Mouse (Mus musculus): ENCODE results near the gene Dock6.
"Not testable (repeated sequence)": the region's sequence is repeated elsewhere in the genome, so short reads cannot be mapped to it uniquely, and the experiment has no call there.

Dock6 gene

DNA sequence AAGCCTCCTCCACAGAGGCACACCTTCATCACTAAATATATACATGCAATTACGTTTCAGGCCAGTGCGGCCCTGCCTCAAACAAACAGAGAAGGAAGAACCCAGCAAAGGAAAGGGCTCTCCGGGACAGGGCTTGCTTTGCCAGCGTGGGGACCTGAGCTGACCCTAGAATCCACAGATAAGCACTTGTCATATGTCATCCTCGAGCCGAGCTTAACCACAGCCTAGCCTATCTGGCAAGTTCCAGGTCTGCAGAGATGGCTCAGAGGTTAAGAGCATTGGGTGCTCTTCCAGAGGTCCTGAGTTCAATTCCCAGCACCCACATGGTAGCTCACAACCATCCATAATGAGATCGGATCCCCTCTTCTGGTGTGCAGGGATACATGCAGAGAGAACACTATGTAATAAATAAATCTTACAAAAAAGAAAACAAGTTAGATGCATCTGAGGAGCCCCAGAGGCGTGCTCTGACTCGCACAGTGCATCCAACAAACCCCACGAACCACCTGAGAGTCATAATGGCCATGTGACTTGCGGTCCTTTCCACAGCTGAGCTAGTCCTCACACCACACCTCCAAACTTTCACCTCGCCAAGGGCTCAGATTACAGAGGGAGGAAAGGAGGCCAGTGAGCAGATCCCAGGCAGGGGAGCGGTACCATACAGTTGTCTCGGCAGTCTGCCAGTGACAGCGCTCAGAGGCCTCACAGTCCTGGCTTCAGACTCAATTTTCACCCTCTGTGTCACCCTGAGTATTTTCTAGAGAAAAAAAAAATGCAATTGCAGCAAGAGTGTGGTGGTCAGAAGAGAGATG lies 70.6 kb downstream of the Dock6 start:
- no peak for DNase-seq (ENCODE audit: low spot score in 2 of 2)

DNA sequence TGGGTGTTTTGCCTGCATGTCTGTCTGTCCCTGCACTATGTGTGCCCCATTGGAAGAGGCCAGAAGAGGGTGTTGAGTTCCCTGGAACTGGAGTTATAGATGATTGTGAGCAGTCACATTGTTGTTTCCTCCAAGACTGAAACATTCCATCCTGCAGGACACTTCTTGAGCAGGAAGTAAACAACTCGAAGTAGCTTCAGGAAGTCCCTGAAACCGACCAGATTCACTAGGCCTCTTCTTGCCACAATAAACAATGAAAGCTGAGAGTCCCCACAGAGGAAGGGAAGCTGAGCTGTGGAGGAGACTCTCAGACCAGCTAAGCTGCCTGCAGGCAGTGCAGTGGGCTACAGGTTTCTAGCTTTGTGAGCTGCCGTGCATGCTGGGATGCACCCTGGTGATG lies 74.7 kb downstream of the Dock6 start:
- DNase-seq (ENCODE audit: low spot score in 2 of 2): no peak

DNA sequence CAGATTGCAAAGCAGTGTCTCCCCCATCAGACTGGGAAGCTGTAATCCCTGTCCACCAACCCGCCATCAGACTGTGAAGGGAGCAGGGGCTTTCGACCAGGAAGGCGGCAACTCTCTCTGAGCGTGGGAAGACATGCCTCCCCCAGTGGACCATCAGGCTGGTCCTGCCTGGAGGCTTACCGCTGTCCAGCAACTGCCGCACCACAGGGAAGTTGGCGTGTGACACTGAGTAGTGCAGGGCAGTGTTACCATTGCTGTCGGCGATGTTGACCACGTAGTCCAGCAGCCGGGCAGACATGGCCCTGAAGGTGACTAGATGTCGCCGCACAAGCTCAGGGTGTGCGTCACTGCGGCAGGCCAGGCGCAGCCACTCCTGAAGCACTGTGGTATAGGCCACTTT lies 78.1 kb downstream of the Dock6 start:
- no peak for DNase-seq (ENCODE audit: low spot score in 2 of 2)

DNA sequence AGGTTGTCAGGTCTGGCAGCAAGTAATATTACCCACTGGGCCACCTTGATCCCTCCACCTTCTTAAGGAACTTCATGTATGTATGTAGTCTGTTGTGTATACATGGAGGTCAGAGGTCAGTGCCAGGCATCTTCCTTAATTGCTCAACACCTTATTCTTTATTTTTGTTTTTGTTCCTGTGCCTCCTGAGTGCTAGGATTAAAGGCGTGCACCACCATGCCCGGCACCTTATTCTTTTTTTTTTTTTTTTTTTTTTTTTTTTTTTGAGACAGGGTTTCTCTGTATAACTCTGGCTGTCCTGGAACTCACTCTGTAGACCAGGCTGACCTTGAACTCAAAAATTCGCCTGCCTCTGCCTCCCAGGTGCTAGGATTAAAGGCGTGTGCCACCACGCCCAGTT lies 79.0 kb downstream of the Dock6 start:
- DNase-seq (ENCODE audit: low spot score in 2 of 2): not testable (repeated sequence)

DNA sequence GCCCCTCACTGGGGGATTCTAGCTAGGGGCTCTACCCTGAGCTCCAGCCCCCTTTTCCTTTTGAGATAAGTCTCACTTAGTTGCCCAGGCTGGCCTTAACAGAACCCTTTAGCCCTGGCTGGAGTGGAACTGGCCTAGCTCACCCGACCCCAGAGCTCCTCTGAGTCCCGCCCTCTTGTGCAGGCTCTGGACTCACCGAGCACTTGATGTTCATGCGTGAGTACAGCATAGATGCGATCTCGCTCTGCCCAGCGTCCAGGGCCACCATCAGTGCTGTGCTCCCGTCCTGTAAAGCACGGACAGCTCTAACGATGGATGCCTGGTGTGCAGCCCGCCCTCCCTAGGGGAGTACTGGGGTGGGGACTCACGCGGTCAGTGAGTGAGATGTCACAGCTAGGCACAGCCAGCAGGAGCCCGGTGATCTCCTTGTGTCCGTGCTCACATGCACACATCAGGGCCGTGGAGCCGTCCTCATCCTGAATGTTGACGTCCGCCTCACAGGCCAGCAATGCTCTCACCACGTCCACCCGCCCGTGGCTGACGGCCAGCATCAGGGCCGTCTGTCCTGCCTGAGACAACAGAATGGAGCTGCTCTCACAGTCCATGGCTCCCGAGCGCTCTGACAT lies 82.8 kb downstream of the Dock6 start:
- no peak for DNase-seq (ENCODE audit: low spot score in 2 of 2)

DNA sequence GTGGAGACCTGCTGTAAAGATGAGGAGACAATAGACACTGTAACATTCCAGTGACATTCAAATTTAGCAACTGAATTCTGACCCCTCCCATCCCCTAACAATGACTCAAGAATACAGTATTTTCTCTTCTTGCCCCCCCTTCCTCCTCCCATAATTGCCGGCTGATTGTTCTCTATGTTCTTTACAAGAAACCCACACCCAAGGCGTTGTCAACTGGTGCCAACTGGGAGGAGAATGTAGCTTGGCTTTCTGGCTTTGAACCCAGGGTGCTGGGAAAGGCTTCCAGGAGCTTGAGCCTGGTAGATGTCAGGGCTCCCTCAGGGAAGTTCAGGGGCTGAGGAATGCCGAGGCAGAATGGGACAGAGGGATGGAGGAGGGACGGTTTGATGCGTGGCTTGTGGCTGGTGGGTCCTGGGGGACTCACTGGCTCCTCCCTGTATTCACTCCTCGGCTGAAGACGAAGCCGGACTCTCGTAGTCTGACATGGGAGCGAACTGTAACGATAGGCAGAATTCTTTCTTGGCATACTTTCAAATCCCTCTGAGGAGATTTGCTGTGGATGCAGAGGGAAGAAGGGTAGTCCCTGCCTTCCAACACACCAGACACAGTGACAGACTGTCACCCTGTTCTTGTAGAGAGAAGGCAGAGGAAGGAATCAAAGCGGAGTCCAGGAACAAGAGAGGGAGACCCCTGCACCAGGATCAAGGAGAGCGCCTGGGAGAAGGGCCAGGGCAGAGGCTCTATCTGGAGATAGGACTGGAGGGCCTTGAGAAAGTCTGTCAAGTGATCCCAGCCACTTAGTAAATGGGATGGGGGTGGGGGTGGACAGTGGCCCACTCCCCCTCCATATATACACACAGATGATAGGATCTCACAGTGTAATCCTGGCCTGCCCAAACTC lies 83.7 kb downstream of the Dock6 start:
- DNase-seq (ENCODE audit: low spot score in 2 of 2): no peak

DNA sequence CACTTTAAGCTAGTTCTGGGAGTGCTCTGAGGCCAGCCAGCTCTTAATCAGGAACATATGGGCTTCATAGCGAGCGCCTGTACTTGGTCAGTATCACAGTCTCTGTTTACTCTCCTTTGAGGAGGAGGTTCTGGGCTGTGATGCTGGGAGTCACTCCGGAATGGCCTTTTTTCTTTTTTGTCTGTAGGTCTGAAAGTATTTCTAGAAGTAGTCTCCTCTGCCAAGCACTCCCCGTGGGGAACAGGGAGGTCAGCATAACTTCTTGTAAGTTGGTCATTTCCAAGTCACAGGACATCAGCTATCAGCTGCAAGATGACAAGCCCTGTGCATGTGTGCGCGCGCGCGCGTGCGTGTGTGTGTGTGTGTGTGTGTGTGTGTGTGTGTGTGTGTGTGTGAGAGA lies 84.5 kb downstream of the Dock6 start:
- no peak for DNase-seq (ENCODE audit: low spot score in 2 of 2)

DNA sequence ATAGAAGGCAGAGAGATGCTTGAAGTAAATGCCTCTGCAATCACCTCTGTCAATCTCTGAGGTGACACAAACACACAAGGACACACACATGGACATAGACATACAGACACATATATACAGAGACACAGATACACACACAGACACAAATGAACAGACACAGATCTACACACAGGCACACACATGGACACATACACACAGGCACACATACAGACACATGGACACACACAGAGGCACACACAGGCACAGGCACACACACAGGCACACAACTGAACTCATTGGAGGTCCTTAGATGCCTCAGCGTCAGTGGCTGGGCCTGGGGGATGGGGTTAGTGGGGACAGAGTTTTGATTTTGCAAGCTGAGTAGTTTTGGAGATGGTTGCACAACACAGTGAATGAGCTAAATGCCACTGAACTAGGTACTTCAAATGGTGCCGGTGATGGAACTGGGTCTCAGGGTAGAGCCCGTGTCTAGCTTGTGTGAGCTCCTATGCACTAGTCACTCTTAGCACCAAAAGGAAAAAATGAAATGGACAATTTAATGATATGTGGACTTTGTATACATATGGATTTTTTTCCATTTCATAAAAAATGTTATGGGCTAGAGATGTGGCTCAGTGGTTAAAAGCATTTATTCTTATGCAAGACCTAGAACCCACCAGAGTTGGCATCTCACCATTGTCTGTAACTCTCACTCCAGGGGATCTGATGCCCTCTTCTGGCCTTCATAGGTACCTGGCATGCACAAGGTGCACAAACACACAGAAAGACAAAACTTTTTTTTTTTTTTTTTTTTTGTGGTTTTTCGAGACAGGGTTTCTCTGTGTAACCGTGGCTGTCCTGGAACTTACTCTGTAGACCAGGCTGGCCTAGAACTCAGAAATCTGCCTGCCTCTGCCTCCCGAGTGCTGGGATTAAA lies 88.1 kb downstream of the Dock6 start:
- no peak for DNase-seq (ENCODE audit: low spot score in 2 of 2)

DNA sequence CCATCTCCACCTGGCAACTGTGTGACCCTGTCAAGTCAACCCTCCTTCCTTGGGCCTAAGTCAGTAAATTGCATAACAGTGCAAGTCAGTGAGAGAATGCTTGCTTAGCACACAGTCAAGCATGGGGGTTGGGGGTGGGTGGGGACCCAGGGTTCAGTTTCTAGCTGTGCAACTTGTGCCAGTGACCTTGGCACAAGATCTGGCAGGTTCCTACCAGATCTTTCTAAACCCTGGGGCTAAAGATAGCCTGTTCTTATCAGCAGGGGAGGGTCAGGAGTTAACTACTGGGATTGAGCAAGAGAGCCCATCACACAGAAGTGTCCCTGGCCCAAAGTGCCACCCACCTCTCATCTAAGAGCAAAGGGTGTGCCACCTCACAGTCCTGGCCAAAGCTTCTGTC lies 90.3 kb downstream of the Dock6 start:
- no peak for DNase-seq (ENCODE audit: low spot score in 2 of 2)

DNA sequence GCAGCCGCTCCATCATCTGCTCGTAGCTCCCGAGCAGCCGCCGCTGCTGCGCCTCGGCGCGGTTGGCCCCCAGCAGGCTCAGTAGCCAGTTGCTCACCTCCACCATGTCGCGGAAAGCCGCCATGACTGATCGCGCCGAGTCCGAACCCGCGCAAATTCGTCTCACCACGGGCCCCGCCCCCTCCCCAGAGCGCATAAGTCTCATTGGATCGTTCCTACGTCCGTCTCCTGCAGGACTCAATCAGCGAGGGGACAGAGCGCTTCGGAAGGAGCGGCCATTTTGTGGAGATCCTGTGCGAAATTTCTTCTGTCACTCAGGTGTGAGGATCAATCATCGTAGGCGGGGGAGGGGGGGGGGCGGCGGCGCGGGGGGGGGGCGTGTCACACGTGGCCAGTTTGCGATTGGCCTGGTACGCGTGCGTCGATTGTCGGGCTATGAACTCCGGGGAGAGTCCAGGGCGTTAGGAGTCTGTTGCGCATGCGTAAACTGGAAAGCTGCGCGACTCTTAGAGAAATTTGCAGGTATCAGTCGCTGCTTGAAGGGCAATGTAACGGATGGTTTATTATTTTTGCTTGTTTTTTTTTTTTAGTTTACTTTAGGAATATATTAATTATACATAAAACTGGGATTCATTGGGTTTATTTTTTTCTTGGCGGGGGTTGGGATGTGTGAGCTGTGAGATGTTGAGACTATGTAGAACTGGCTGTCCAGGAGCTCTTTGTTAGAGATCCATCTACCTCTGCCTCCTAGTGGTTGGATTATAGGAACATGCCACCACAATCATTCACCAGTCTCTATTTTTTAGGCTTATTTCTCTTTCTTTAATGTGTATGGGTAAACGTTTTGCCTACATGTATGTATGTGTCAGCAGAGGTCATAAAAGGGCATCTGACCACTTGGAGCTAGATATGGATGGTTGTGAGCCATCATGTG lies 92.0 kb downstream of the Dock6 start, which contains the start of gene Spc24:
Gene Spc24 (minus strand): TSS at position 149 of the 934 bp plus-strand sequence.
- DNase-seq (ENCODE audit: low spot score in 2 of 2): peak; percentile 84 to 96

DNA sequence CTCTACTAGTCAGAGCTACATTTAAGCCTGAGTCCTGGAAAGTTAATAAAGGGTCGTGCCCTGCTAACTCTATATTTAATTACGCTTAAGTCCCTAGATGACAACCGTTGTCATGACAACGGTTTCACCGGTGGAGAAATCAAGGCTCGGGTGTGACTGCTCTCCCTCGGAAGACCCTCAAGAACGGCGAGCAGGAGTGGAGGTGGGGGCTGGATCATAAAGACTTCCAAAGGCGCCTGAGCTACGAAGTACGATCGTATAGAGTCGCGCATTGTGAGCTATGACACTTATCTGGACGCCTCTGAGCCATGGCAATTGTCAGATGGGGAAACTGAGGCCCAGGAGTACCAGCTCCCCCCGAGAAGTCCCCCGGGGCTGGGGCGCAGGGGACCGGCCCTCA lies 92.7 kb downstream of the Dock6 start:
- DNase-seq (ENCODE audit: low spot score in 2 of 2): no peak

DNA sequence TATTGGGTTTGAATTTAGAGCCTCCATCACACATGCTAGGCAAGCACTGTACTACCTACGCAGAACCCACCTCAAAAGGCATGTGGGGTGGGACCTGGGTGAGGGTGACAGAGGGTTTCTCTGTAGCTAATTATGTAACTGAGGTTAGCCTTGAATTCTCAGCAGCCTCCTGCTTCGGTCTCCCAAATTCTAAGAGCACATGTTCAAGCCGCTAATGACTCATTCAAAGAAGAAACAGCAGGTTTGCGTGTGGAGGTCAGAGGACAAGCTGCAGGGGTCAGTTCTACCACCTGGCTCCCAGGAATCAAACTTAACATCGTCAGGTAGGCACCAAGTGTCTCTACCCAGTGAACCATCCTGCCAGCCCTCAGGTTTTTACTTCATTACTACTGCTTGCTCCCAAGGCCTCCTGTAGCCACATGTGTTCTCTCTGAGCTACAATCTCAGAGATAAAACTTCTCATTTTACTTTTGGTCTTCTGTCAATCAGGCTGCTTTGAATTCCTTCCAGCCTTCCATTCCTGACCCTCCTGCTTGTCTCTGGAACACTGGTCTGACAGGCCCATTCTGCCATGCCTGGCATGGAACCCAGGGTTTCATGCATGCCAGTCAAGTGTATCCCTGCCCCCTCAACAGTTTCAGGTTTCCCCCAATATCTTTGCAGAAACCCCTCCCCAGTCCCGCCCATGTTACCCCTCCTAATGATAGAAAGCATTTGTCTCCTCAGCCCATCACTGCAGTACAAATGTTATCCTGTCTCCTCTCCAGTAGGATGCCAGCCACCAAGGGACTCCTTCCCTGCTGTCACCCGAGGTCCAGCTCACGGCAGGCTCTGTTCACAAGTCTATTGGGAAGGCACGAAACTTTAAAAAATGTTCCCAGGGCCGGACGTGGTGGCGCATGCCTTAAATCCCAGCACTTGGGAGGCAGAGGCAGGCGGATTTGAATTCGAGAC lies 93.6 kb downstream of the Dock6 start:
- no peak for DNase-seq (ENCODE audit: low spot score in 2 of 2)

DNA sequence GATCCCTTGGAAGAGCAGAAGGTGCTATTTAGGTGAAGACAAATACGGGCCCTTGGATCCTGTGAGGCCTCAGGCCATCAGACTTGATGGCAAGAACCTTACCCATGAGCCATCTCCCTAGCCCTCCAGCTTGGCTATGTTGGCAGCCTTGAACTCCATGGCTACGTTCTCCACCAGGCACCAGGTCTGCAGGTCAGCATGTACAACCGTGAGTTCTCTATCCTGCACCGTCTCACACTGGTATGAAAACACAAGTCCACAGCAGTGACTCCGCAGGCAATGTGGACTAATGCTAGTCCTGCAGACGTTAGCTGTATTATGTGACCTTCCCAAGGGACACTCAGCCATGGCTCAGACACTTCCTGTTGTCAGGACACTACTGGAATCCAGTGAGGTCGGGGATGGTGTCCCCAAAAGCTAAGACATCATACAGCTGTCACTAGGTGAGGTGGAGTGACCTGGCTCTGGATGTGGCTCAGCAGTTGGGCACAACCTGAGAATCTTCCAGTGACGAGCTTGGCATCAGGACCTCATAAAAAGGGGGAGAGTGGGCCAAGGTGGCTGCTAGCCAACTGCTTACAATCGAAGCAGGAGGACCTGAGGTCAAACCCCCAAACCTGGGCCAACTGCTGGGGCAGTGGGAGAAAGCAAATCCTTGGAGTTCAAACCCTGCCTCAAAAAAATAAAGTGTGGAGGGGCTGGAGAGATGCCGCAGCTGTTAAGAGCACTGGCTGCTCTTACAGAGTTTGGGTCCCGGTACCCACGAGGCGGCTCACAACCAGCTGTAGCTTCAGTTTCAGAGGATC lies 97.7 kb downstream of the Dock6 start:
- no peak for DNase-seq (ENCODE audit: low spot score in 2 of 2)

DNA sequence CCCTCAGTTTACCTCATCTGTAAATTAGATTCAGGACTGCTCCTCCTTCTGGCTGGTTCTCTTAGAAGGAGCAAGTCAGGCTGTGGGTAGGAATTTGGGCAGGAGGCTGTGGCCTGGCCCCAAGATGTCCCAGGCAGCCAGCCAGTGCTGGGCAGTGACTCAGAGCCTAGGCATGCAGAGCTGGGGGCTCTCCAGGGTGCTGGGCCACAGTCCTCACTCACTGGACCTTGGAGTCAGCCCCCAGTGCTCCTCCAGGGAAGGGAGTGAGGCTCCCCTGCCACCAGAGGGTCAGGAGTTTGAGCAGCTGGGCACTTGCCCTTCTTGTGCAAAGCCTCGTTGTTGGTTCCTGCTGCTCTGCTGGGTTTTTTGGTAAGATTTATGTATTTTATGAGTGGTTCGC lies 98.4 kb downstream of the Dock6 start:
- no peak for DNase-seq (ENCODE audit: low spot score in 2 of 2)

DNA sequence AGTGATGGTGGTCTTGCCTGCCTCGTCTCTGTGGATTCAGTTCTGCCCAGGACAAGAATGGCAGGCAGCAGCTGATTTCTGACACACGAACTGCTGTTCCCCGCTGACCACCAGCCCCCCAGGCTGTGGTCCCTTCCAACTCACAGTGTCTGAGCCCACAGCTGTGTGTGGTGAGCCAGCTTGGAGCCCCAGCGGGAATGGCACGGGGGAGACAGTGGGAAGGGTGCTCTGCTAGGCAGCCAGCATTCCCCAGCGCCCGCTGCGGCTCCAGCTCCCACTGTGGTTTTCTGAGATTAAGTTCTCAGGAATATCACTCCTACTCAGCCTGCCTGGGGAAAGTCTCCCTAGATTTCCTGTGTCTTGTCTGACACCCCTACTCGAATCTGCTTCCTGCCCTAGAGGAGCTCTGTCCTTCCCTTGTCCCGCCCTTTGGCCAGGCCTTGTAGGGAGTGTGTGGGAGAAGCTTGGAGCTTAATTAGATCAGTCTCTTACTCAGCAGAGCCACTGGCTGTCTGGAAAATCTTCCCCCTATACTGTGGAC lies 100.1 kb downstream of the Dock6 start:
- DNase-seq (ENCODE audit: low spot score in 2 of 2): peak in 1 of 2 experiments; percentile 41

DNA sequence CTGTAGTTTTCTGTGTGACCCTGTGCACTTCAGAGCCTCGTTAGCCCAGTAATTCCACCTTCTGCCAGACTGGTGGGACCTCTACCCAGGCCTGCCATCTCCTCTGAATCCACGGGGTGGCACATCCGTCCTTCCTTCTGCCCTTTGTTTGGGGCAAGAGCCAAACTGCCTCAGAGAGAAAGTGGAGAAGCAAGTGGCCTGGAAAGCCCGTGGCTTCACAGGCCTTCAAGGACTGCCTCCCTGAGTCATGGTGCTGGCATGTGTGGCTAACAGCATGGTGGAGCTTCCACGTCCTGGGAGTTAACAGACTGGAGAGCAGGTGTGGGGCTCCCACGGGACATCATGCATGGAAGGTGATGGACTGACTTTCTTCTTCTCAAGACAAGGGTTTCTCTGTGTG lies 101.1 kb downstream of the Dock6 start:
- no peak for DNase-seq (ENCODE audit: low spot score in 2 of 2)

DNA sequence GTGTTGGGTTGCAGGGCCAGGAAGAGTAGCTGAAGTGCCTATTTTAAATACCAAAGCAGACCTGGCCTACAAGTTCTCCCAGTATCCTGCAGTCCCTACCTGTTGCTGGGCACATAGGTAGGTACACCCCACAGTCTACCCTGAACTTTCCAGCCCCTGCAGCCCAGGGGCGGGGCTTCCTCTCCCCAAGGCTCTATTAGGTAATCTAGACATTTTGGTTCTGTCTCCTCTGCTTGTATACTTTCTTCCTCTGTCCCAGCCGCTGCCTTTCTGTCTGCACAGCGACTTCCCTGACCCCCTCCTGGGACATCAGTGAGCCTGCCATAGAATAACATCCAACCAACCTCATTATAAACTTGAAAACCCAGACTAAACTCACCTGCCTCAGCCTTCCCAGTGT lies 102.1 kb downstream of the Dock6 start:
- no peak for DNase-seq (ENCODE audit: low spot score in 2 of 2)
